Mouse (Mus musculus): Measurements from ENCODE around the gene Zfp385b.

Gene Zfp385b

DNA sequence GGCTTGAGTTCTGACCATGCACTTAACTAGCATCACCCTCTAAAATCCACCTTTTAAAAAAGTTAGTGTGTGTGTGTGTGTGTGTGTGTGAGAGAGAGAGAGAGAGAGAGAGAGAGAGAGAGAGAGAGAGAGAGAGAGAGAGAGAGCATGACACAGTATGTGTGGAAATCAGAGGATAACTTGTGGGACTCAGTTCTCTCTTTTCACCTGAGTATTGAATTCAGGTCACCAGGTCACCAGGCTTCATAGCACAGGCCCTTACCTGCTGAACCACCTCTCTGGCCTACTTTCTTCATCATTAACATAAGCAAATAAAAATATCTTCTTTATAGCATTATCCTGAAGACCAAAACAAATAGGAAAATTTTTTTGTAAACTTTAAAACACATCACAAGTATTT lies at the start of gene Zfp385b:
Zfp385b (minus strand) TSS at position 101 of the 400 bp plus-strand sequence.
- no peak for DNase-seq (ENCODE audit: low read depth, low spot score)

DNA sequence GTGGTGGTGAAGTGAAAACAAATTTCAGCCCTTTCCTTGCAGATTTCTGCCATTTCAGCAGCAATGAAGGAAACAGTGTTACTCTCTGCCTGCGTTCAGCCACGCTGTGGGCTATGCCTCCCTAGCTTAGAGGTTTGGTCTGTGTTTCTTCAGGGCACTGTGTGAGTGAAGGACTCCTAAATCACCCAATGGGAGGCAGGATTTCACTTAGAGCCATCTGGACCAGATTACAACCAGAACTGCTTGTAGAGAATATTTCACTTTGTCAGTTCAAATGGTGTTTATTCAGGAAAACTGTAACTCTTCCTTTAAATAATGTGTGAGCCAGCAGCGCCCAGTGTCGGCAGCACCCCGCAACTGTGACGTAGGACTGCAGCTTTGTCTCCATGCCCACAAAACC lies 44.5 kb upstream of the Zfp385b start:
- no peak for DNase-seq (ENCODE audit: low read depth, low spot score)

DNA sequence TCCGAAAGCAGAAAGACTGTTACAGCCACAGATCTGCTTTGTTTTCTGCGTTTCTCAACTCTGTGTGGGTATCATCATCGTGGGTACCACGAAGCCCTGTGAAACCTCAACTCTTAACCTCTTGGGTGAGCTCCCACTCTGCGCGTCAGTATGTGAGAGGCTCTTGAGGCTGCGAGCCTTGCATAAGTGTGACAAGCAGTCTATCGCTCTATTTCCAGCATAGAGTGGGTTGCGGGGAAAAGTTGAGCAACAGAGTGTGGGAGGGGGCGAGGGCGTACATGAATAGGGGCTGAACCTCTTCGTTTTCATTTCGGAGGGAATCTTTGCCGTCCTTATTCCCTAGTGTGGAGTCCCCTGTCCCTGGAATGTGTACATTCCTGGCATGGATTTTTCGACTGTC lies 44.1 kb upstream of the Zfp385b start:
- DNase-seq (ENCODE audit: low read depth, low spot score) = no peak

DNA sequence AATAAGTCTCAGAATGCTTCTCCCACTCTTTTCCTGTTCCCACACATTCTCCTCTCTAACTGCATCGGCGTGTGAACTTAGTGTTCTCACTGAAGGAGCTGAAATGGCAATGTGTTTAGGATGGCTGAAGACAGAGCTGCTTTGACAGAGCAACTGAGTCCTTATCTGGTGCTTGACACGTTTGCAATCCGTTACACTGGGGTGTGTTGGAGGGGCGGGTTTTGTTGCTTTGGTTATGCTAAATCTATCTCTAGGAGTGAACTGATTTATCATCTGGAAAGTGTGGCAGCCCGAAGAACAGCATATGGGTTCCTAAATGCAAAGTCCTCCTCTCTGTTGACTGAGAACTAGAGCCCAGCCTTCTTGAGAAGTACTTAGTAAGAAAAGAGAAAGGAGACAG lies 22.0 kb upstream of the Zfp385b start:
- no peak for DNase-seq (ENCODE audit: low read depth, low spot score)

DNA sequence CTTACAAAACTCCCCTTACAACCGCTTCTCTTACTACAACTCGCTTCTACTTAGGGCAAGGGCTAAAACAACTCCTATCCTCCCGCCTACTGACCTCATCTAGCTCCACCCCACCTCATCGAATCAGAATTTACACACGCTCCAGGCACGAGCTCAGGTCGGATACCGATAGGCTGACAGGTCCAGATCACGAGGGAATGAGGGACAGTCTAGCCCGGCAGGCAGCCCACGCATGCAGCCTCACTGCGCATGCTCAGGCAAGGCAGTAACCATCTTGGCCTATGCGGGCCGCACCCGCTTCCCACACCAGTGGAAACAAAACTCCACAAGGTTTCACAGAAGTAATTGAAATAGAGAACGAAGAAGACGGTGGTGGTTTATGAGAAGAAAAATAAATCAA lies 20.1 kb upstream of the Zfp385b start:
- peak; percentile 70 for DNase-seq (ENCODE audit: low read depth, low spot score)

DNA sequence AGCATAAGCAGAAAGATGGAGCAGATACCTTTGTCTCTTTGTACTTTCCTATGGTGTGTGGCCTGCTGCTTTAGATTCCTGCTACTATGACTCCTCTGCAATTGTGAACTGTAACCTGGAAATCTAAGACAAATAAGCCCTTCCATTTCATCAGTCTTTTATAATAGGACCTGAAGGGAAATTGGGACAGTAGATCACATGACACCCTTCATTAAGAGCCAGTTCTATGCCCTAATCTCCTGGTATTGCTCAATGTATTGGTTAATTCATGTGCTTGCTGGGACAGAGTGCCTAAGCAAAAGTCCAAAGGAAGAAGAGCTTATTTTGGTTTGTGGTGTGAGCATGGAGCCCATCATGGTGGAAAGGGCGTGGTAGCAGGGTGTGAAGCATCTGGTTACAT lies 19.2 kb upstream of the Zfp385b start:
- no peak for DNase-seq (ENCODE audit: low read depth, low spot score)

DNA sequence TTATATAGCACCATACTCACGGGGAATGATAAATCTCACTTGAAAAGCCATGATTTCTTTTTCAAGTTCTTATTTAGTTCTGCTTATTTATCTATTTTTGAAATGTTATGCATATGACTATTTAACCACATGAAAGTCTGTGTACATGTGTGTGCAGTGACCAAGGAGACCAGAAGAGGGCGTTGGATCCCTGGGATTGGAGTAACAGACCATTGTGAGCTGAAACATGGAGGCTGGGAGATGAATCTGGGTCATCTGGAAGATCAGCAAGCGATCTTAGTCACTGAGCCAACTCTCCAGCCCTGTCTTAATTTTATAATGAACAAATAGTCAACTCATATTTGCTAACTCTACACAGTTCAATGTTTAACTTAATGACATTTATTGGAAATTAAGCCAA lies 16.3 kb upstream of the Zfp385b start:
- DNase-seq (ENCODE audit: low read depth, low spot score) = peak; percentile 31

DNA sequence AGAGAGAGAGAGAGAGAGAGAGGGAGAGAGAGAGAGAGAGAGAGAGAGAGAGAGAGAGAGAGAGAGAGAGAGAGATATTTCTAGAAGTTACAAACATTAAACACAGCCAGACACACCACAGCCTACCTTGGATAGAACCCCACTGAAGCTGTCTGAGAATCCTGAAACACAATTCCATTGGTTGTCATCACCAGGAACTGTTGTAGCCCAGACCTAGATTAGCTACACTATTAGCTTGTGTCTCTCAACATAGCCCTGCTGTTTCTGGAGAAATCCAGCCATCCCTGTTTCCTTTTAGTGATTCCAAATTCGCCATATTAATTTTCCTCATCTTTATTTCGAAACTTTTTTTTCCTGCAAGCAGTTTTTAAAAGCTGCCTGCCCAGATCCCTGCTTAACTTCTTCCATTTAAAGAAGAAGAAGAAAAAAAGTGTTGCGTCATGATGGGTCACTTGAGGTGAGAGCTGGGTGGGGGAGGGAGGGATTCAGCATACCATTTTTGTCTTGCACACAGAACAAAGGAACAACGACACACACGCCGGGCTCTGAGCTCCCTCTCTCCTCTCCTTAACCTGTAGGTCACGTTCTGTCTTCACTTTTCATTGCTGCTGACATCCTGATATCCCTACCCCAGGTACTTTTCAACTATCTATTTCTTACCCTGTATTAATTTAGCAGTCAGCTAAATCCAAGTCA lies 6.8 kb upstream of the Zfp385b start:
- peak; percentile 5 for DNase-seq (ENCODE audit: low read depth, low spot score)

DNA sequence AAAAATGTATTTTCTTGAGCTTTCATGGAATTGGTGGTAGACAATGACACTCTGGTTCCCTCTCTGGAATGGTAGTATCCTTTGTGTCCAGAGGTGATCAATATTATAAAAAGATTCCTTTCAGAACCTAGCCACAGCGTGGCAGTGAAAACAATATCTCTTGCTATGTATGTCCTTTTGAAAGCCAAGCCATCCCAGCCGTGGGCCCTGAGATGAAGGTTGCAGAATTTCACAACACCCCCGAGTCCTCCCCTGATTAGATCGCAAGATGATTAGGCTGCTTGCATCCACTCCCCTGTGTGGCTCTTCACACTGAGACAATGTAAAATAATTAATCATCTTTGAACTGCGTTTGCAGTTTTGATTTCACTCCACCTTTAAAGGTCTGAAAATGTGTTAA lies 3.6 kb upstream of the Zfp385b start:
- DNase-seq (ENCODE audit: low read depth, low spot score) = no peak

DNA sequence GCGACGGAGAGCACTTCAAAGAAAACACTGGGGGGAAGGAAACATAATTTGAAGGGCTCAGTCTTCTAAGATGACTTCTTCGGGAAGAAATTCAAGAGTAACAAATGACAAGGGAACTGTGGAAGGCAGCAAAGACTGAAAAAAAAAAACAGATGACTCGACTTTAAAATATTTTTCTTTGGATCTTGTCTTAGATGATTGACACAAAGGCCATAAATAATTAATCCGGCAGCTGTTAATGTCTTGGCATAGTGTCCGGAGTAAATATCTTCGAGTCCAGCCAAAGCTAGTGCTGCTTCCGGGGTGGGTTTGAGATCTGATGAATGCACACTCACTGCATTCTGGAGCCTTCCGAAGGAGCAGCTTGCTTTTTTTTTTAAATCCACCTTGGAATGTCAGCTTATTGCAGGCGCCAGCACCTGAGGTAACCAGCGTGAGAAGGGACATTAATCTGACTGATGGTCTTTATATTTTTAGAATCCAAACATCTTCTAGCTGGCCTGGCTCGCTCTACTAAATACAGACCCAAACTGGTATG lies 2.0 kb downstream of the Zfp385b start:
- DNase-seq (ENCODE audit: low read depth, low spot score) = no peak

DNA sequence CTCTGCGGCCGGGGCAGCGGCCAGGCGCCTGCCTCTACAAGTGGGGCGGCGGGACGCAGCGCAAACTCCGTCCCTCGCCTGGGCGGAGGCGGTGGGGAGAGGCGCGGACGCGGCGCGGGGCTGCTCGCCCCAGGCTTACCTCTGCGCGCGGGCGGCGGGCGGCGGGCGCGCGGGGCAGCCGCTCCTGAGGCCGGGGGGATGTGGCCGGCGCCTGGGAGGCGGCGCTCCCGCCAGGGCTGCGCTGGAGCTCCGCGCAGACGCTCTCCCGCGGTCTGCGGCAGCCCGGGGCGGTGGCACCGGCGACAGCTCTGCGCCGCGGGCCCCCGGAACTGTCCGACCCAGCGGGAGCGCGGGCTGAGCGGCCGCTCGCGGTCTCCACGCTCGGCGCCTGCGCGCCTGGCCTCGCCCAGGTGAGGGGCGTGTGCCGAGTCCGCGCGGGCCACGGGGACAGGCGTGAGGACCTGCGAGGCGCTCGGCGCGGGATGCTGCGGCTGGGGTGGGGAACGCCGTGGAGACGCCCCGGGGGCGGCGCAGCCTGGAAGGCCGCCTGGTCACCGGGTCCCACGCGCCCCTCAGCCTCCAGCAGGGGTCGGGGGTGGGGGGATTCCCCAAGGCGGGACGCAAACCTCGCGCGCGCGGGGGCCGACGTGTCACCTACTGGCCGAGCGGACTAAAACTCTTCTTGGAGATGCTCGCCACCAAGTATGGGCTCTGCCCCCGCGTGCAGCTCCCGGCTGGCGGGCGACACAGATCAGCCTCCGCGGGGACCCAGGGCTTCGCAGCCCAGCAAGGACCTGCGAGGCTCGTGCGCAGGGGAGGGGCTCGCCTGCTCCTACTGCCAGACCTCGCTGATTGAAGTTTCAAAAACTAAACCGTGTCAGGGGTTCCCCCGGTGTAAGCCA lies 2.8 kb downstream of the Zfp385b start:
- peak; percentile 43 for DNase-seq (ENCODE audit: low read depth, low spot score)

DNA sequence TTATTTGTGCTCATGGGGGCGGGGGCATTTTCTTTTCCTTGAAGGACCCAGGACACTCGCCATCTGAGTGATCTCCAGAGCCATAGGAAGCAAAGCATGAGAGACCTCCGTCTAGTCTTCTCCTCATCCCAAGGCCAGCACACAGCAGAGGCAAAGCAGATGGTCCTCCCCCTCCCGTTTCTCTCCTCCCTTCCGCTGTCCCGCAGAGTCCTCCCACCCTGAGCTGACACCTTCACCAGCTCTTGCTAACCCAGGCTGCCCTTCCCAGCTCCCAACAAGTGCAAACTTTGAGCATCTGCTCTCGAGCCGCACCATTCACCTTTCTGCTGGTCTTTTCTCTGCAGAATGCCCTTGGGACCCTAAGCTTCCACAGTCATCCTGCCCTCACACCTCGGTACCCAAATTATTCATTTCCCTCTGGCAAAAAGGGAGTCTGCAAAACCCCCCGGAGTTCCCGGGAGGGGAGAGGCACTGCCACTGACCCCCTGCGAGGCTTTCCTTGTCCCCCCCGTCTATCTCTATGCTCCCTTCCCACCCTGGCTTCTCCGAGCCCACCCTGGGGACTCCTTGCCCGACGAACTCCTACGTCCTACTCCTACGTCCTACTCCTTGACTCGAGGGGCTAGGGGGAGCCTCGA lies 3.5 kb downstream of the Zfp385b start:
- peak; percentile 28 for DNase-seq (ENCODE audit: low read depth, low spot score)

DNA sequence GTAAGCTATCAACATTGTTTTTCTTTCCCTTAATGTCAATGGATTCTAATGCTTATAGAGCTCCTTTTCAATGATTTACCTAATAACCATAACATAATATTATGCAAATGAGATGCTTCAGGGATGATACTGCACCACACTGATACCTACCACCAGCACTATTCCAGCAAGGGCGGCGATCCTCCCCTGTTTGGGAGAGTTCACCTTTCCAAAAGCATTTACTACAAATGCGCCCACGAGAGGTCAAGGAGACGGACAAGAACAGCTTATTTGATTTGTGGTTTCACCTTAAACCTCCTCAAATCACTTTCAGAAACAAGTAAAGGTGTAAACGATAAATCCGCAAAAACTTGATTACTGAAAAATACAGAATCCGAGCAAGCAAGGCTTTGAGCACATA lies 4.5 kb downstream of the Zfp385b start:
- DNase-seq (ENCODE audit: low read depth, low spot score) = no peak

DNA sequence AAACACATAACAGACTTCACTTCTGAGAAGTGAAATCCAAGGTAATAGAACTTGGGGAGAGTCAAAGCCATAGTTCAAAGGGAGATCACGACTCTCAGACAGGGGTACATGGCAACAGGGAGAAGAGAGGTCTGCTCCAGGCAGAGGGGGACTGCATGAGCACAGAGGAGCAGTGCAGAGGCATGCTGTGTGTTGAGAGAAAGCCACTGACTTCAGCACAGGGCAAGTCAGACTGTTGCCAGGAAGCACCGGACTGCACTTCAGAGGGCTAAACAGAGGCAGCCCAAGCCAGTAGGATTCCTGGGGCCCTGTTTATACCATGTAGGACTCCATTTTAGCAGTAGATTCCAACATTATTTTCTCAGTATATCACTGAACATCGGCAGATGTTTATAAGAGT lies 6.4 kb downstream of the Zfp385b start:
- no peak for DNase-seq (ENCODE audit: low read depth, low spot score)

DNA sequence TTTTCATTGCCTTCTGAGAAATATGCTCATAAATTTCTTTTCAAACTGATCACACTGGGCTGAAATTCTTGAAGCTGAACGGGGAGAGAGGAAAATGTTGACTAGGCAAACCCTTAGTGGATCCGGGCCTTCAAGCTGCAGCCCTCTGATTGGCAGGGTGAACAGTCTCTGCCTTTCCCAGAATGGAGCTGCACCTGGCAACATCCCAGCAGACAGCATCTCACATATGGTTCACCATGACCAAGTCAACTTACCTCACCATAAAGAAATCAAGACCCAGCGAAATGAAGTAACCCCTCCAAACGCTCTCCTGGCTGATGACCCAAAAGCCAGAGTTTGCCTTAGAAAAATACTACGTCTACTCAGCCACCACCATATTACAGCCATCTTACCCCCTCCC lies 8.7 kb downstream of the Zfp385b start:
- no peak for DNase-seq (ENCODE audit: low read depth, low spot score)

DNA sequence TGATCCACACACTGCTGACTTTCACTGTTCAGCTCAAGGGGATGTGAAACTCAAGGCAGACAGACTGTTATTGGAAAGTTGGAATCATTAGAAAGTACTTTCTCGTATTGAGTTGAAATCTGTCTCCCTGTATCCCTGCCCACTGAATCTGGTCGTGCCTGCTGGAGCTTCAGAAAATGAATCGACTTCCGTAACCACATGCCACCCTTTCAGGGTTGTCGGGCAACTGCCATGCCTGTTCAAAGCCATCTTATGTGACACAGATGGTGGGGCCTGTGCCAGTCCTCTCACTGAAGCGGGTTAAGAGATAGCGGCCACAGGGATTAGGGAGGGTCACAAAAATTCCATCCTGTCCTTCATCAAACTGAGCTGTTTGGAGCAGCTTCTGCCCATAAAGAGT lies 14.7 kb downstream of the Zfp385b start:
- DNase-seq (ENCODE audit: low read depth, low spot score) = no peak

DNA sequence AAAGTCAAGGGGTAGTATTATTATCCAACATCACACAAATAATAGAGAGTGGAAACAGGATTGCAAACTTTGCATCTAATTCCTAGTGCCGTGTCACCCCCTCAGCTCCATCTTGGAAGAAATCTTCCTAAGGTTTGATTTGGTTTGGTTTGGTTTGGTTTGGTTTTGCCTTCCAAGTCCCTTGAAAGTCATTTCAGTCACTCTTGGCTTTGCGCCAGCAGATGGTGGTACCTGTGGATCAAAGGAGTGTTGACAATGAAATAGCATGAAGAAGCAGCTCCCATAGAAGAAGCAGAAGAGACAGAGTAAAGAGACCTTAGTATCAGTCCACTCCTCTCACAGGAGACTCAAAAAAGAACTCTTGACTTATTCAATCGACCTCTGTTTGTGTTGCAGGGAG lies 17.1 kb downstream of the Zfp385b start:
- no peak for DNase-seq (ENCODE audit: low read depth, low spot score)

DNA sequence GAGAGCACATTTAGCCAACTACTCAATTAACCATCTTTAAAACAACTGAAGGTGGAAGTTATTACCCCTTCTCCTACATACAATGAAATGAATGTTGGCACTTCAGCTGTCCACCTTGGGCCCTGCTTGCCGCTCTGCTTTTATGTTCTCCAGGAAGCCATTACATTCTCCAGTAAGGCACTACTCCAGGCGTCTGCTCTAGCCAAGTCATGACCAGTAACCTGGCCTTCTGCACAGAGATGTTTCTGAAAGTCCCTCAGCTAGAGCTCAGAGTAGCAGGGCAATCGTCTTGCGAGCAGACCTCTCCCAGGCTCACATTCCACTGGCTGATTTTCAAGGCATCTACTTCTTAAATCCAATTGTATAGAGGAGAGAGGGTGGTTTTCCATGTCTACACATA lies 18.0 kb downstream of the Zfp385b start:
- DNase-seq (ENCODE audit: low read depth, low spot score) = no peak

DNA sequence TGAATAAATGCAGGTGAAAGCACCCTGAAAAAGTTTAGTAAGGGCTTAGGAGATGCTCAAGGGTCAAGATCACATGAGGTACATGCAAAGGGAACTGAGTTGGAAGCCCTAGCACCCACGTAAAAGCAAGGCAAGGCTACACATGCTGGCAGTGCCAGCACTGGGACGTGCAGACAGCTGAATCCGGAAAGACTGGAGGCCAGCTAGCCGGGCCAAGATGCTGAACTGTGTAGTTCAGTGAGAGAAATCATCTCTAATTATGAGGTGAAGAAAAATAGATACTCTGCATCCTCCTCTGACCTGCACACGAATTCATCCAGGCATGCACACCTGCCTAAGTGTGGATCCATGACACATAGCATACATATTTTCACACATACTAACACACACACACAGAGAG lies 18.4 kb downstream of the Zfp385b start:
- no peak for DNase-seq (ENCODE audit: low read depth, low spot score)

DNA sequence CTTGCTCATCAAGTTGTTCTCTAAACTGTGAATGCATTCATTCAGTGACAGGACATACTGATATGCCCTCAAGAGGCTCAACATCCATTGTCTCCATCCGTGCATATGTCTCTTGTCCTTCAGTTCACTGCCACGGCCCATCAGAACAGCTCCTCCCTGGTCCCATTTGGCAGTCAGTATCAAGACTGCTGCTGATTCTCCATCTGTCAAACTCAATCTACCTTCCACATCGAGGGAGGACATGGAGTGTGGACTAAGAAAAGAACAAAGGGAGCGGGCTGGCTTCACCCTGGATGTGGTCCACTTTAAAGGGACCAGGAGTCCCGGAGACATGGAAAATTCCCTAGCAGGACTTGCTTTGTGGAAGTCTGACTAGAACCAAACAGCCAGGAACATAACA lies 22.2 kb downstream of the Zfp385b start:
- DNase-seq (ENCODE audit: low read depth, low spot score) = no peak

DNA sequence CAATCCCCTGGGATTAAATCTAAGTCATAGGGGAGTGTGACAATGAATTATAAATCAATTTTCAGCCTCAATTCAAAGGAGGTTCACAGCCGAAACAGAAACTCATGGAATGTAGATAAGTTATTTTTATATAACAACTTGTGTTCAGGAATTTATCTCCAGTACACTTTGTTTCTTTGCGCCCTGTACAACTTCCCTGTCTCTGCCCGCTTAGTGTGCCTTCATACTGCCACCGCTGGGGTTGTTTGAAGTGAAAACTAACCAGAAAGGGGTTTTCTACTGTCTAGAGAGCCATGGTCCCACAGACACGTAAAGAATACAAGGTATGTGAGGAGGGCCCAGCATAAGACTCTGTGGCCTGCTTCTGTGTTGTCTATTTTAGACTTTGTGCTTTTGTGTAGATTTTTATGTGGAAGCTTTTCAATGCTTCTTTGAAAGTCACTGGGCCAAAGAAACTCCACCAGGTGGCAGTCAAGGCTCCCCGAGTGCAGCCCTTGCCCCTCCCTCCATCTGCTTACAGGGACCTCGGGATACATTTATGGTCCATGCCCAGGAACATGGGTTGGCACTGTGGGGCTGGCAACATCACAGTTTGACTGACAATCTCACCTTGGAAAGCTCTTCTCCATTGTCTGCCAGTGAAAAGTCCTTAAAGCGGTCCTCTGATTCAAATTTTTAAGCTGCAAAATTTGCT lies 23.4 kb downstream of the Zfp385b start:
- peak; percentile 25 for DNase-seq (ENCODE audit: low read depth, low spot score)

DNA sequence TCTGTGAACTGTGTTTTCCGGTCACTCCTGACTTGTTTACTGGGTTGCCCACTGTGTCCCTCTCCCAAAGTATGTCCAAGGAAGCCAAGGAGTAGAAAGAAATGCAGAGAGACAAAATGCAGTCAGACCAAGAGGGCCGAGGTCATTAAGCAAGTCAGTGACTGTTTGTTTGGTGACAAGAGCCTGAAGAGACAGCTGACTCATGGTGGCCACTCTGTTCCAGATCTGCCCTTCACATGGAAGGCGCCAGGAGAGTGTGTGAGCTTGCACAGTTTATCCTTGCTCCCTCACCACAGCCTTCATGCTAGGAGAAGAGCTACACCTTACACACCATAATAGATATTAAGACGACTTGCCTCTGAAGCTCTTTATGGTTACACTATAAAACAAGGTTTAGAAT lies 28.6 kb downstream of the Zfp385b start:
- DNase-seq (ENCODE audit: low read depth, low spot score) = no peak

Data from R1 (cell line).